Mouse (Mus musculus) kidney, adult 2 months (tissue): ENCODE measurements at regions not wholly inside any gene's neighbourhood (a gene's known extent, or its start where the extent isn't known, plus 50 kb on each side); places are given as distances from the start of the nearest gene placed in this dataset.
A peak's percentile ranks its signal among the peaks of the same experiment; 100 is the strongest.

Experiments
- DNase-seq: peaks from one replicate; pipeline ENCODE4 v3.0.0; 2021
- H3K27ac ChIP-seq: fragments of 200-500 bp; 2 replicates; pipeline ENCODE4 v1.5.1; 2012; ENCODE audit warnings: low read depth, low read length, control low read depth, inconsistent platforms; ENCODE audit not compliant: insufficient read depth
- H3K27me3 ChIP-seq: fragments of 200-500 bp; replicated peaks from 2 replicates; pipeline ENCODE4 v1.6.1; 2012; ENCODE audit warnings: mild to moderate bottlenecking, moderate library complexity, low read length, inconsistent platforms; ENCODE audit not compliant: control insufficient read depth, insufficient read depth
- H3K36me3 ChIP-seq: fragments of 200-500 bp; 2 replicates; pipeline ENCODE4 v1.6.1; 2012; ENCODE audit warnings: mild to moderate bottlenecking, moderate library complexity, low read length, inconsistent platforms; ENCODE audit not compliant: control insufficient read depth, insufficient read depth
- H3K4me1 ChIP-seq: fragments of 200-500 bp; 2 replicates; pipeline ENCODE4 v1.6.1; 2011; ENCODE audit warnings: low read length; ENCODE audit not compliant: control insufficient read depth, insufficient read depth
- H3K4me3 ChIP-seq: fragments of 200-500 bp; 2 replicates; pipeline ENCODE4 v1.5.1; 2011; ENCODE audit warnings: mild to moderate bottlenecking, low read depth, low read length, control low read depth; ENCODE audit not compliant: insufficient read depth
- CTCF ChIP-seq: fragments of 200-500 bp; conservative IDR thresholded peaks from 2 replicates; pipeline ENCODE4 v1.5.1; 2011; ENCODE audit warnings: low read depth, mild to moderate bottlenecking, control low read depth, low read length, moderate library complexity, mixed read lengths; ENCODE audit not compliant: insufficient read depth, insufficient read length
- POLR2A ChIP-seq: fragments of 200-500 bp; IDR thresholded peaks from one replicate; pipeline ENCODE4 v1.6.1; 2011; ENCODE audit warnings: low read depth, low read length, control low read depth
- WGBS: fragments of 180-500 bp; shearing (Covaris S2); methylation state at CpG from one replicate; pipeline ENCODE4 v1.1.7; 2018; 5-methylcytosine and 5-hydroxymethylcytosine counted together

GRCm38 (mm10) chr2:168338382-168338781, 56.8 kb upstream of the Kcng1 start:
- Histone ChIP-seq H3K4me3 (no peak overlapping the region), H3K4me1 (no peaks in the 10 kb centered on the region), H3K27ac (no peak overlapping the region), H3K27me3 (no peaks in the 10 kb centered on the region), H3K36me3 (no peaks in the 10 kb centered on the region)
- DNase-seq = no peak
- 90% methylated on average over 4 of the region's 4 CpGs for WGBS
- TF ChIP-seq CTCF (no peak), POLR2A (no peak)

- H3K27ac ChIP-seq = no peak overlapping the region
Measured at GRCm38 (mm10) chr2:168337611-168338010, 56.1 kb upstream of the Kcng1 start.

GRCm38 (mm10) chr2:168335739-168336385, 54.3 kb upstream of the Kcng1 start:
- Histone ChIP-seq H3K27ac (no peak overlapping the region), H3K4me3 (no peak overlapping the region), H3K27me3 (no peaks in the 10 kb centered on the region), H3K36me3 (no peaks in the 10 kb centered on the region), H3K4me1 (no peaks in the 10 kb centered on the region)
- WGBS = 85% methylated on average over 11 of the region's 11 CpGs
- no peak for TF ChIP-seq POLR2A
- peak; percentile 56 for DNase-seq

More at GRCm38 (mm10) chr2:168337611-168338010, 56.1 kb upstream of the Kcng1 start:
- no peaks in the 10 kb centered on the region for H3K4me1 ChIP-seq
- TF ChIP-seq POLR2A (no peak), CTCF (no peak)
- H3K4me3 ChIP-seq = no peak overlapping the region
- H3K27me3 ChIP-seq = no peaks in the 10 kb centered on the region
- no peaks in the 10 kb centered on the region for H3K36me3 ChIP-seq
- peak; percentile 38 for DNase-seq
- 48% methylated on average over 3 of the region's 3 CpGs for WGBS

GRCm38 (mm10) chr2:168334241-168334588, 52.7 kb upstream of the Kcng1 start:
- Histone ChIP-seq H3K4me3 (no peak overlapping the region), H3K27me3 (no peaks in the 10 kb centered on the region), H3K27ac (no peak overlapping the region), H3K36me3 (no peaks in the 10 kb centered on the region), H3K4me1 (no peaks in the 10 kb centered on the region)
- TF ChIP-seq POLR2A (no peak), CTCF (no peak)
- WGBS = 52% methylated on average over 9 of the region's 9 CpGs
- no peak for DNase-seq

GRCm38 (mm10) chr2:168333552-168334240, 52.2 kb upstream of the Kcng1 start:
- H3K27me3 ChIP-seq = no peaks in the 10 kb centered on the region
- H3K36me3 ChIP-seq = no peaks in the 10 kb centered on the region
- DNase-seq = no peak
- H3K27ac ChIP-seq = no peak overlapping the region
- H3K4me1 ChIP-seq = no peaks in the 10 kb centered on the region
- 50% methylated on average over 20 of the region's 20 CpGs for WGBS
- H3K4me3 ChIP-seq = no peak overlapping the region
- TF ChIP-seq POLR2A = no peak

- H3K4me1 ChIP-seq = no peaks in the 10 kb centered on the region
- H3K27ac ChIP-seq = no peak overlapping the region
- 45% methylated on average over 6 of the region's 6 CpGs for WGBS
- H3K36me3 ChIP-seq = no peaks in the 10 kb centered on the region
- H3K4me3 ChIP-seq = no peak overlapping the region
- no peaks in the 10 kb centered on the region for H3K27me3 ChIP-seq
- no peak for DNase-seq
- TF ChIP-seq POLR2A (no peak), CTCF (no peak)
Measured at GRCm38 (mm10) chr2:168332972-168333371, 51.4 kb upstream of the Kcng1 start.
